Mouse (Mus musculus) thymus, postnatal 4 days (tissue): ENCODE measurements at regions not wholly inside any gene's neighbourhood (a gene's known extent, or its start where the extent isn't known, plus 50 kb on each side); places are given as distances from the start of the nearest gene placed in this dataset.

ENCODE experiments used
- DNase-seq: peaks from one replicate; pipeline ENCODE4 v3.0.0; 2021

GRCm38 (mm10) chr19:26051478-26052215 is 379.4 kb downstream of the Dmrt2 start:
- no peak for DNase-seq

- no peak for DNase-seq
These were observed 387.5 kb downstream of the Dmrt2 start for GRCm38 (mm10) chr19:26059668-26060067.

DNA sequence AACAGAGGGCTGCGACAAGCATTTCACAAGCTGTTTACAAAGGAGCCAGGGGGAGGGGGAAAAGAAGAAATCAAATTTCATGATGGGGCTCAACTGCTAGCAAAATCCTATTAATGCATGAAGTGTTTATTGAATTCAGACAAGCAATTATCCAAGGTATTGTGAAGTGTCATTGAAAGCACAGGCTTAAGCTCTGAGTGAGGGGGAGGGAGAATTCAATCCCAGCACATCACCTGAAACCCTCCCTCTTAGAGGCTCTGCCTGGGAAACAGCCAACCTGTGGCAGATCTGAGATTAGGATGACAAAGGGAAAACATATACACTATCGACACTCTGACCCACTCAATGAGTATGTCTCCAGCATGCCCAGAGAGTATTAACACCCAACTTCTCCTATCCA is 396.3 kb downstream of the Dmrt2 start:
- no peak for DNase-seq

DNA sequence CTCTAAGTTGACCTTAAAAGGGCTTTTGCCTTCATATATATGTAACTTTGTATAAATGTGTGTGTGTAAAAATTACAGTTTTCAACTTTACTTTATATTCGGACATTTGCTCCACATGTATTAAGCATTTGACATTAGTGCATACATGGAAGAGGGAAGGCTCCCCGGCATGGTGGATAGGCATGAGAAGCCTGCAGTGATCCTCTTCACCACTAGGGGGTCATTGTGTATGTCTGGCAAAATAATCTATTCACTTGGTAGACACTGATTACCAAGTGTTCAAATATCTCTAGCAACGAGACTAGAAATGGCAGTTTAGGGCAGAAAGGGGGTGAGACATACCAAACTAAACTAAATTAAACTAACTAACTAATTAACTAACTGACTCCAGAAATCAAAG is 397.7 kb downstream of the Dmrt2 start:
- peak; percentile 9 for DNase-seq

- DNase-seq, result no peak
These were observed 416.1 kb downstream of the Dmrt2 start for GRCm38 (mm10) chr19:26088318-26088717.

DNA sequence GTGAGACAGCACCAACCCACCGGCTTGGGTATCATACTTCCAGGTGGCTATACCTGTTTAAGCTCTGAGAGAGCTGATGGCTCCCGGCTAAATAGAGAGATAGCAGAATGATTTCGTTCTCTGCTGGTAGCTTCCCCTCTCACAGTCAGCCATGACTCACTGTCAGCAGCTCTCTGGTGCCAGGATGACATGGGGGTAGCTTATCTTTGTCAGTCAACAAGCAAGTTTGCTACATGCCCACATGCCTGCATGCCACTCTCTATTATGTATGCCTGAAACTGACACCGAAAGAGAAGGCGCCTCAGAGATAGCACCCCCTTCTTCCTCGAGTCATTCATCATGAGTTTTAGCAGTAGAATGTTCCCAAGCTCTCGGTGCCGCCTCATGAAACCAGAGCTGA is 419.2 kb downstream of the Dmrt2 start:
- no peak for DNase-seq

DNA sequence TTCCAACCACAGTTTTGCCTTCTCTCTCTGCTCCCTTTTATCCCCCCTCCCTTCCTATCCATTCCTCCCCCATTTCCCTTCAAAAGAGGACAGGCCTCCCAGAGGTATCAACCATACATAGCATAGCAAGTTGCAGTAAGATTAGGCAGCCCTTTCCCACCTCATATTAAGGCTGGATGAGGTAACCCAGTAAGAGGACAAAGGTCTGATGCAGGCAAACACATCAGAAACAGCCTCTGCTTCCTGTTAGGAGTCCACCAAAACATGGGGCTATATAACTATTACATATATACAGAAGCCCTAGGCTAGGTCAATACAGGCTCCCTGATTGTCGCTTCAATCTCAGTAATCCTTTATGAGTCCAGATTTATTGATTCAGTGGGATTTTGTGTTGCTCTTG is 421.6 kb downstream of the Dmrt2 start:
- DNase-seq, result no peak

DNA sequence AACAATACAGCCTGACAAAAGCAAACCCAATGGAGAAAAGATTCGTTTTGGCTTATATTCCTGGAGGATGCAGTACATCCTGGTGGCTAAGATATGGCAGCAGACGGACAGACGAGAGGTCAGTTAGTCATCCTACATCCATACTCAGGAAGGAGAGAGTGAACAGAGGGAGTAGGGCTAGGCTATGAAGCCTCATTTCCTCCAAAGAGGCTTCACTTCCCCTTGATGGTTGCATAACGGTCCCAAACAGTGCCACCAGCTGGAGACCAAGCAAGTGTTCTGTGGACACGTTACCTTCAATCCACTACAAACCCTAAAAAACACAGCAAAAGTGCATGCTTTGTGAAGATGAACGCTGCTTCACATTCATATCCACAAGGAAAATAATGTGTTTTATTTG is 442.1 kb downstream of the Dmrt2 start:
- DNase-seq, result no peak

DNA sequence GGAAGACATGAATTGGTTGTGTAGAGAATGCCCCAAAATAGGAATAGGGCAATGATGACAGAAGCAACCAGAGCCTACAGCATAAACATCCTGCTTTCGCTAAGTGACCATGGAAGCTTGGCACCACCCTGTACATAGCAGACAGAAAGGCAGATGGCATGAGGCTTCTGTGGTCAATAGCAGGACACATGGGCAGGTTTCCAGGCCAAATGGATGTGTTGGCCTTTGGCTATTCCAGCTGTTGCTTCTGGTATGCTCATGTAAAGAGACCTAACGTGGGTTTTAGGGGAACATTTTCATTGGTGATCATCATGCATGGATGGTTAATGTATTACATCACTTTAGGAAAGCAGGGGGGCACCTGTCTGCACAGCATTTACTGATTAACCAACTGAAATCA is 456.2 kb downstream of the Dmrt2 start:
- DNase-seq, result no peak

DNA sequence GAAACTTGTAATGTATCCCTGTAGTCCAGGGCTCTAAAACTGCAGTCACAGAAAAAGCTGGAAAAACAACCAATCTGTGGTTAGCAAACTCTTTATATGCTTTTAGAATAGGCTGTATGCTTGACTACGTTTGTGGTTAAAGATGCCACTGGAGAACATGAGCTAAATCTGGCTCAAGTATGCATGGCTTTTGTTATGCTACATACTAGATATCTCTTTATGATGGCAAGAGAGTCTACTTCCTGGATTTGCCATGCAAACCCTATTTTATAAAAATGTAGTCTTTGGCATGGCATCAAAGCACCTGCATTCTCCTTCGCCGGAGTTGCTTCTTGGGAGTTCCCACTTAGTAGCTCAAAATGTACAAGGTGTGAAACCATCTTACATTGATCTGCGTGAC is 462.2 kb downstream of the Dmrt2 start:
- no peak for DNase-seq

- DNase-seq, result no peak
These were observed 463.3 kb downstream of the Dmrt2 start for GRCm38 (mm10) chr19:26135398-26136104.

- DNase-seq, result no peak
These were observed 464.2 kb upstream of the Smarca2 start for GRCm38 (mm10) chr19:26140647-26141046.

DNA sequence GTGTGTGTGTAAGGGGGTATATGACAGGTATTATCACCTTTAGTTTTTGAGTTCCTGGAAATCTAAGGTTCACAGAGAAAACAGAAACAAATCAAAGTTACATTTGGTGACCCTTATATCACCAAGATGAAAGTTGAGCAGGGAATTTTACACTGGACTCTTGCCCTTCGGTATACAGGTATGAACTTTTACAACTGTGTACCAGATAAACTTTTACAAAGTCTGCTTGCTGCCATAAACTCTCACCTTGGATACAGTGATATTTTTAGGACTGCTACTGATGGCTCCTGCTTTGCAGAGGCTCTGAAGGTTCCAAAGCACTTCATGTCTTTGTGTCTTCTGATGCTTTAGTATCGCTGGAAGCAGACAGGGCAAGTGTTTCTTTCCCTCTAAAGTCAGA is 461.3 kb upstream of the Smarca2 start:
- no peak for DNase-seq

DNA sequence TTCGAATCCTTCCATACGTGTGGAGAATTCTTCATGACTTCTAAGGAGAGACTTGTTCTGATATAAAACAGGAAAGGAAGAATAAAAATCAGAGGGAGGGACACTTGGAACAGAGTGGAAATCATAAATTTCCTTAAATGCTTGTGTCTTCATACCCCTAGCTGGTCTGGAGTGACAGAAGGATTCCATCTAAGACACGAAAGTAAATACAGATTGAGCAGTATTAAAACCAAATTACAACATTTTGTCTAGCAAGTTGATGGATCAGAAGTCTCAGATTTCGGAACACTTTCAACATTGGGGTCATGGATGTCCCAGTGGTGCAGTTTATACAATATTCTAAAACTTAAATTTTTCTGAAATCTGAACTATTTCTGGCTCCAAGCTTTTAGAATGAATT is 453.6 kb upstream of the Smarca2 start:
- no peak for DNase-seq

DNA sequence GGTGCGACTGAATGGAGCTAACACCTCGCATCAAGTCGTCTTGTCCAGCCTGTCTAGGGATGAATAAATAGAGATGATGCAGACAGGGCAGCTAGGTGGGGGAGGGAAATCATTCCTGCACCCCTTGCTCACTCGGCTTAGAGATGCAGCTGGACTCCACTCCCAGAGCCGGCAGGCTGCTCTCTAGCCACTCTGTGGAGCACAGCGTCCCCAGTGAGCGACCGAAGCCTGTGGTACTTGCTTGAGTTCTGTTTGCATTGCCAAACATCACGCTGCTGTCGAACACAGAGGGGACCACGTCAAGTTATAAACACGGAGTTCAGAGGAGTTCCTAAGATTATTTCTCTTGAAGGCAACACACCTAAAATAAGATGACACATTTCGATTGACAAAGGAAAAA is 439.9 kb upstream of the Smarca2 start:
- no peak for DNase-seq

DNA sequence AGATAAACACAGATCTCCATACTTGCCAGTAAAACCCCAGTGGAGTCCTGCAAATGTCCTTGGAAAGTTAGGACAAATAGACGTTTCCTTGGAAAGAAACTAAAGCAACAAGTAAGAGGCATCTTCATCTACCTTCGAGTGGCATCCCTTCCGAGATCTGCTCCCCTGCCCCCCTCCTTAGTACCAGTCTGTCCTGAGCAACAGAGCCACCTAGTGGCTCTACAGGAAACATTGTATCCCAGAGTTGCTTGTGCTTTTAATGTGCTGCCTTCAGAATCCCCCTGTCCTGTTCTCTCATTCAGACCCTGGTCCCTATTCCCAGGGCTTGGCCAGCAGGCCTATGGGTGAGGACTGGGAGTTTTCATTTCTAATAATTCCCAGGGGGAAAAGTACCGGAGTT is 423.1 kb upstream of the Smarca2 start:
- DNase-seq, result peak; percentile 10

DNA sequence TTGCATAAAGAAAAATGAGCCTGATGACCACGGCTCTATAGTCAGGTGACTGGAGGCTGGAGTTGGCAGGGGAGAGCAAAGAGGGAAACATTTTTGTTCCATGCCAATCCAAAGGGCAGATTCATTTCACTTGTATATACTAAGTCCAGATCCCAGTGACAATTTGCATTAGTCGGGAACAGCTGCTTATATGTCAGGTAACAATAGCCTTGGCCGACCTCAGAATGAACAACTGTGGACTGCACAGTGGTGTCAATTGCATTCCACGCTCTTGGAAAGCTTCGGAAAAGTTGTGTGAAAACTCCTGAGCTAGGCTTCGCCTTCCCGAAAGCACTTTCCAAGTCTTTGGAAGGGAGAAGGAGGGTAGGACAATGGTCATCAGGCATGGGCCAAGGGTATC is 419.8 kb upstream of the Smarca2 start:
- DNase-seq, result no peak

DNA sequence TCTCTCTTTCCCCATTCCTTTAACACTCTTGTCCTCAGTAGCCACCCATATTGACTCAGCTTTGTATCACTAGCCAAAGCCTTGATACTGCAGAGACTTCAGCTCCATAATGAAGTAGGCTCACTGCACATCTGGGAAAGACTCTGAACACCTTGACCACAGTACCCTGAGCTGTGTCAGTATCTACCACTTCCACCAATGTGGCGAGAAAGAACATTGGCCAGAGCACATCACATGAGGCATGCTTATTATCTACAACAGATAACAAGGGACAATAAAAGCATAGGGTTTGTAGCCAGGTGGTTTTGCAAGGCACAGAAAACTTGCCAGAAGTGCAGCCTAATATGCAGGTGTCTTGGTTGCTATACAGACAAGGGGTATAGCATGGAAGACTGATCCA is 414.0 kb upstream of the Smarca2 start:
- no peak for DNase-seq

- no peak for DNase-seq
These were observed 411.2 kb upstream of the Smarca2 start for GRCm38 (mm10) chr19:26193664-26194063.

DNA sequence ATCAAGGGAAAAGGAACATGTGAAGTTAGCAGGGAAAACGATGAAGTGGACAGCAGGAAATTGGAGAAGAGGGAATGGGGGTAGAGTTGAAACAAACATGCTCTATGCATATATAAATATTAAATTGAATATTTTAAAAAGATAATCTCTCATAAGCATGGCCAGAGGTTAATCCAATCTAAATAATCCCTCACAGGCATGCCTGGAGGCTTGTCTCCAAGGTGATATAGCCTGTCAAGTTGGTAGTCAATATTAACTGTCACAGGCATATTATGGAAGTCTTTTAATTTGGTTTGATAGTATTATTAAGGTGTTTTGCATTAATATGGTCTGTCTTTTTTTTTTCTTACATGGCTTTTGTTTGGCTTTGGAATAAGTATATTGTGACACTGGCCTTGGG is 396.1 kb upstream of the Smarca2 start:
- DNase-seq, result no peak

DNA sequence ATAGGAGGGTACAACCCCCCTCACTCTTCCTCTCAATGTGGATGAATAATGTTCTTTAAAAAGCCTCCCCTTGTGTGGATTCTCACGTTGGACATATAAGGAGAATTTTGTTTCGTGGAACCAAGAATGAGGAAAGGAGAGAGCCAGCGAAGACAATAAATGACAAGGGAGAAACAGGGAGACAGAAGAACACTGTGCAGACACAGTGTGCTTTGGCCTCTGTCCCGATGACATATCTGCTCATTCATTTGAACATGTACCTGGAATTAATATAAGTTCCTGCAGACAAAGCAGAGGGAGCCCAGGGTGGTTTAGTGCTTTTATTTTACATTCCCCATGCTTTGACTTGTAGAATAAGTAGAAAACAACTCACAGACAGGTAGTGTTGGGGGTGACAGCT is 370.3 kb upstream of the Smarca2 start:
- DNase-seq, result no peak

DNA sequence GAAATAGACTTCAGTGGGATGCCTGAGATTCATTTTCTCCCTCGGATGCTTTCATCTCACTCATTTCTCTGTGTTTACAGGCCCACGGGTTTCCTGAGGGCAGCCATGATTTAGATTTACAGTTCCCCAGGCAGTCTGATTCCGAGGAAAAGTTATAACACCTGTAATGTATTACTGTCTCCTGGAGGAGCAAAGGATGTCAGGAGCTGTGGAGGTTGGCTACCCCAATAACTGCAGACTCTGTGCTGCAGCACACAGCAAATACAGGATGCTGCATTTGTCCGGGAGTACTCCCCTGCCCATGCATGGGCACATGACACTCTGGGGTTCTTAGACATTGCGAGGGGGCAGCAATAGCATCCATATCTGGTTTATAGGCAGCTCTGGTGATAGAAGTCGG is 360.8 kb upstream of the Smarca2 start:
- DNase-seq, result no peak

- DNase-seq, result no peak
These were observed 355.1 kb upstream of the Smarca2 start for GRCm38 (mm10) chr19:26249751-26250150.

GRCm38 (mm10) chr19:26258677-26259076 is 346.2 kb upstream of the Smarca2 start:
- DNase-seq, result no peak

GRCm38 (mm10) chr19:26261530-26261929 is 343.3 kb upstream of the Smarca2 start:
- DNase-seq, result no peak
